Mouse (Mus musculus): ENCODE measurements around the gene B3gntl1. TPM values are rescaled to one million over a fixed set of nuclear protein-coding genes. Genes with fewer than 3 reads are reported as not detected.
A peak's percentile ranks its signal among the peaks of the same experiment; 100 is the strongest.

B3gntl1 gene
- 1 to 10 TPM; 6.9 to 7.0 TPM for total RNA-seq (2021)

GRCm38 (mm10) chr11:121672990-121673572 is at the start of gene B3gntl1:
TSS of gene B3gntl1 (minus strand) at chr11:121673153.
- intact Hi-C loops (cut with DNase I) = no loop called here
- peak; percentile 98 to 100 for DNase-seq (ENCODE audit: extremely low spot score in 1 of 2, low spot score in 2 of 2)

- intact Hi-C loops (cut with DNase I) = no loop called here
- DNase-seq (ENCODE audit: extremely low spot score in 1 of 2, low spot score in 2 of 2) = no peak
Measured at GRCm38 (mm10) chr11:121722434-121722833, 49.5 kb upstream of the B3gntl1 start.

GRCm38 (mm10) chr11:121720752-121721151 is 47.8 kb upstream of the B3gntl1 start:
- intact Hi-C loops (cut with DNase I) = no loop called here
- DNase-seq (ENCODE audit: extremely low spot score in 1 of 2, low spot score in 2 of 2) = no peak

GRCm38 (mm10) chr11:121717724-121718123 is 44.8 kb upstream of the B3gntl1 start:
- intact Hi-C loops (cut with DNase I) = no loop called here
- no peak for DNase-seq (ENCODE audit: extremely low spot score in 1 of 2, low spot score in 2 of 2)

- intact Hi-C loops (cut with DNase I) = no loop called here
- DNase-seq (ENCODE audit: extremely low spot score in 1 of 2, low spot score in 2 of 2) = no peak
Measured at GRCm38 (mm10) chr11:121714745-121715485, 42.0 kb upstream of the B3gntl1 start.

- intact Hi-C loops (cut with DNase I) = no loop called here
- no peak for DNase-seq (ENCODE audit: extremely low spot score in 1 of 2, low spot score in 2 of 2)
Measured at GRCm38 (mm10) chr11:121713569-121713968, 40.6 kb upstream of the B3gntl1 start.

GRCm38 (mm10) chr11:121712987-121713386 is 40.0 kb upstream of the B3gntl1 start:
- intact Hi-C loops (cut with DNase I) = no loop called here

GRCm38 (mm10) chr11:121710245-121710644 is 37.3 kb upstream of the B3gntl1 start:
- DNase-seq (ENCODE audit: extremely low spot score in 1 of 2, low spot score in 2 of 2) = no peak
- intact Hi-C loops (cut with DNase I) = no loop called here

More at GRCm38 (mm10) chr11:121712987-121713386, 40.0 kb upstream of the B3gntl1 start:
- DNase-seq (ENCODE audit: extremely low spot score in 1 of 2, low spot score in 2 of 2) = no peak

GRCm38 (mm10) chr11:121709278-121709677 is 36.3 kb upstream of the B3gntl1 start:
- no peak for DNase-seq (ENCODE audit: extremely low spot score in 1 of 2, low spot score in 2 of 2)
- intact Hi-C loops (cut with DNase I) = no loop called here

- no peak for DNase-seq (ENCODE audit: extremely low spot score in 1 of 2, low spot score in 2 of 2)
- intact Hi-C loops (cut with DNase I) = no loop called here
Measured at GRCm38 (mm10) chr11:121706521-121707005, 33.6 kb upstream of the B3gntl1 start.

- intact Hi-C loops (cut with DNase I) = no loop called here
- DNase-seq (ENCODE audit: extremely low spot score in 1 of 2, low spot score in 2 of 2) = peak in 1 of 2 experiments; percentile 5
Measured at GRCm38 (mm10) chr11:121703619-121704215, 30.8 kb upstream of the B3gntl1 start.

- peak; percentile 37 to 70 for DNase-seq (ENCODE audit: extremely low spot score in 1 of 2, low spot score in 2 of 2)
- intact Hi-C loops (cut with DNase I) = no loop called here
Measured at GRCm38 (mm10) chr11:121702895-121703618, 30.1 kb upstream of the B3gntl1 start.

GRCm38 (mm10) chr11:121702111-121702894 is 29.4 kb upstream of the B3gntl1 start:
- peak; percentile 71 to 92 for DNase-seq (ENCODE audit: extremely low spot score in 1 of 2, low spot score in 2 of 2)
- intact Hi-C loops (cut with DNase I) = no loop called here

GRCm38 (mm10) chr11:121701244-121701643 is 28.3 kb upstream of the B3gntl1 start, which contains the start of gene Metrnl:
TSS of gene Metrnl (plus strand) at chr11:121701544.
- intact Hi-C loops (cut with DNase I) = no loop called here
- DNase-seq (ENCODE audit: extremely low spot score in 1 of 2, low spot score in 2 of 2) = no peak

GRCm38 (mm10) chr11:121698381-121698955 is 25.5 kb upstream of the B3gntl1 start:
- no peak for DNase-seq (ENCODE audit: extremely low spot score in 1 of 2, low spot score in 2 of 2)
- intact Hi-C loops (cut with DNase I) = no loop called here

GRCm38 (mm10) chr11:121697271-121697670 is 24.3 kb upstream of the B3gntl1 start:
- no peak for DNase-seq (ENCODE audit: extremely low spot score in 1 of 2, low spot score in 2 of 2)
- intact Hi-C loops (cut with DNase I) = no loop called here

GRCm38 (mm10) chr11:121695304-121696064 is 22.5 kb upstream of the B3gntl1 start:
- DNase-seq (ENCODE audit: extremely low spot score in 1 of 2, low spot score in 2 of 2) = no peak
- intact Hi-C loops (cut with DNase I) = no loop called here

Data from left cerebral cortex, postnatal 10 days (tissue).